Mouse (Mus musculus) heart, adult 8-10 months (tissue): ENCODE data around the gene Megf9. TPM values are rescaled to one million over a fixed set of nuclear protein-coding genes. Genes with fewer than 3 reads are reported as not detected.

Source experiments
- DNase-seq: peaks from one replicate; pipeline ENCODE4 v3.0.0; 2022; ENCODE audit warnings: low spot score
- total RNA-seq, 4 experiments: library from RNA; stranded (reverse); gene quantifications; 2 replicates each; pipeline ENCODE4 v1.2.4; 2022

The Megf9 gene
- total RNA-seq: 10 to 100 TPM in 3 of 4 experiments, 1 to 10 TPM in 1; 8.7 to 13.5 (median 12.8) TPM

DNA sequence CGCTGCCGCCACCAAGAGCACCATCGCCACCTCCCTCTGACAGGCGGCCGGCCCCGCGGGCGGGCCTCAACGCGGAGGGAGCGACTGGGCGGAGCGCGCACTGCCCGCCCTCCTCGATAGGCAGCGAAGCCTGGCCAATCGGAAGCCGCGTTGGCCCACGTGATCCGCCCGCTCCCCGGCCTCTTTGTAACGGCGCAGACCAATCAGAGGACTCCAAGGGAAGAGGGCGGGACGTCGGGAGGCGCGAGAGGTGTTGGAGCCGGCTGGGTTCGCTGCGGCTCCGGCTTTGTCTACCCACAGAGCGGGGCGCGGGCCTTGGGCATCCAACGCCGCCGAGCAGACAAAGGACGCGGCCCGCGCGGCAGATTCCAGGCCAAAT lies at the start of gene Megf9:
Gene Megf9 (minus strand): TSS at position 105 of the 379 bp plus-strand sequence.
- peak; percentile 97 for DNase-seq

DNA sequence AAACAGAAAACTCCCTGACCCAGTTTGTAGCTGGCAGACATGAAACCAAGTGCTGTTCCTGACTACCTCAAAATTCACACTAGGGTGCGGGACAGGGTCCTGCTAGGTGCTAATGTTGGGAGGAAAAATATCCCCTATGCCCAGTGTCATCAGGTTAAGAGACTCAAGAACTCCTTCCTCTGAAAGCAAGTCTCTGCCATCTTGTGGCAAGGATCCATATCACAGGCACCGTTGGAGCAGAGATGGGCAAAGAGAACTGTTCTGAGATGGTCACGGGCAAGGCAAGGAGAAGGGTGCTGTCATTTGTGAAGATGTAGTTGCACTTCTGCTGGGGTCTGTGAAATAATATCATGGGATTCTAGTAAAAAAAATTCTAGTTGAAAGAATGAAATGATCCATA lies 44.9 kb upstream of the Megf9 start:
- peak; percentile 11 for DNase-seq

GRCm38 (mm10) chr4:70578301-70578700 lies 43.5 kb upstream of the Megf9 start:
- no peak for DNase-seq

DNA sequence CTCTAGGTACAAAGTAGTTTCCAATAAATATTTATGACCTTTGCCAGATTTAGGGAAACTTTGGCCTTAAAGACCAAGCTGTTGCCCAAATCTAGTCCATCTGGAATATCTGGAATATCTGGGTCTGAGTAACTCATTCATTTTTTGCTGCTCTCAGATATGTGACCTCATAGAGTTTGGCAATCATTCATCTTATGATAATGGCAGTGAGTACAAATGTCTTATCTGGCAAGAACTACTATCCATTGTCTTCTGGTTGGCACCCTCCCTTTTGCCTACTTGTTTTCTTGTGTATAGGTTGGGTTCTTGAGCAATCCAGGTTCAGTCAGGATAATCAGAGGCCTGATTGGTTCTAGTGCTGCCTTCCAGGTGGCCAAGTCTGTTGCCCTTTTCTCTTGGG lies 41.3 kb upstream of the Megf9 start:
- DNase-seq: no peak

GRCm38 (mm10) chr4:70573926-70574325 lies 39.1 kb upstream of the Megf9 start:
- DNase-seq: no peak

GRCm38 (mm10) chr4:70553888-70554287 lies 19.1 kb upstream of the Megf9 start:
- no peak for DNase-seq

GRCm38 (mm10) chr4:70553230-70553797 lies 18.5 kb upstream of the Megf9 start:
- DNase-seq: no peak

DNA sequence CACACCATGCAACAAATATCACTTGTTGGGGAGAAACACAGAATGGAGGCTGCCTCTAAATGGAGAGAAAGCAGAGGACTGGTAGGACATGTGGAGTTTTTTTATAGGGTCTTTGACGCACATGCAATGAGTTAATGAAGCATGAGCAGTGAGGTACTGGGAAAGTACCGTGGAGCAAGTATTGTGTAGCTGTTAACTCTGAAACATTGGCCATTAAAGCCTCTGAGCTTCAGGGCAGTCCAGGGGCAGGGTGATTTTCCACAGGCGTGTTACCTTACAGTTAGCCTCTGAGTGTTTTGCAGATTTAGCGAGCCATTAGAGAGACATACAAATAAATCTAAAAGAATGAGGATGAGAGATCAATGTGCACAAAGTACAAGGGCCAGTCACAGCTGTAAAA lies 17.3 kb upstream of the Megf9 start:
- no peak for DNase-seq

DNA sequence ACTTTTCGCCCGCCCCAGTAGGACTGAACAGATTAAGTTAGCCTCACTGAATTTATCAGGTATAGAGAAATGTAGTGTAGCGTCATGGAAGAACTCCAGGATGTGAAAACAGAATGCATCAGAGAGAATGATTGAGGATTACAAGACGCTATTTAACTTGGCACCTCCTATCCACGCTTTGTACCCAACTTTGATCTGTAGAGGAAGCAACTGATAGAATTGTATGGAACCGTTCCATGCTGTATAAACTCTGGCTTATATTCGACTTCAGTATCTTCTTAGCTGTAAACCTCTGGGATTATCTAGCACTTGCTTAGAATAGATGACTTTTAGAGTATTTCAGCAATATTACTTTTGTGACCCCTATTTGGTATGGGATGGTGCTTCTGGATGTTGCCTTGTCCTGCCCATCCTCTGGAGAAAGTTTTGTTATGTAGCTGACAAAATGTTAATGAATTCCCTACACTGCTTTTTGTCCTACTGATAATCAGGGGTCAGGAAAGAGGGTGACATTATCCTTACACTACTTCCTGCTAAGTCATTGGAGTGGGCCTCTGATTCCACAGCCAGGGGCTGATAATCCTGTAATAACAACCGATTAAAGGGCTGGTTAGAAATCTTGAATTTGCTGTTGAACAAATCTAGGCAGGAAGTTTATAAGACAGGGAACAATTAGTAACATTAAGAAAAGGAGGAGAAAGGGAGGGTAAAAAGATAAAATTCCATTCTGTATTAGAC lies 12.8 kb upstream of the Megf9 start:
- no peak for DNase-seq

DNA sequence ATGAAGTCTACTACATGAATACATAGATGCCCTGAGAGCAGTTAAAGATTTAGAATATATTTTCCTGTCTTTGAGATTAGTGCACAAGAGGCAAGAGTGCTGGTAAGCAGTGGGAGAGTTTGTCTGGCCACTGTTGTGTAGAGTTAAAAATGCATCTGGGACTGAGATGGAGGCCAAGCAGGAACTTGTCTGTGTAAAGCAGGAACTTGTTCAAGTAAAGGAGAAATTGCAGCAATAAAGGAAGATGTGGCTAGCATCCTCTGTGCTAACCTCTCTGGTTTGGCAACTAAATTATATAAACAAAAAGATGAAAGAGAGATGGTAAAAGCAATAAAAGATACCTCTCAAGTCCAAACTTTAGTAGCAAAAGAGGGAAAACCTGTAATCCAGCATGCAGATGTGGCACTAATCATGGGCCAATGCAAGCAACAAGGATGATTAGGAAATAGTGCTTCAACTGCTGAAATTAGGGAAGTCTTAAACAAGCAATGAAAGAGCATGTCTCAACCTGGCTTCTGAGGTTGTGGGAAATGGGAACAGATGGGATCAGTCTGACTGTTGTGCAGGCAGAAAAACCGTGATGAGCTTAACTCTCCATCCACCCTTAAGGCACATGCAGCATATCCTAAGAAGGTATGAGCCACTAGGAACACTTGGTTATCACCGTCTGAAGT lies 11.2 kb upstream of the Megf9 start:
- no peak for DNase-seq

- no peak for DNase-seq
Measured at GRCm38 (mm10) chr4:70544390-70544789, 9.6 kb upstream of the Megf9 start.

- DNase-seq: no peak
Measured at GRCm38 (mm10) chr4:70542387-70542786, 7.6 kb upstream of the Megf9 start.

DNA sequence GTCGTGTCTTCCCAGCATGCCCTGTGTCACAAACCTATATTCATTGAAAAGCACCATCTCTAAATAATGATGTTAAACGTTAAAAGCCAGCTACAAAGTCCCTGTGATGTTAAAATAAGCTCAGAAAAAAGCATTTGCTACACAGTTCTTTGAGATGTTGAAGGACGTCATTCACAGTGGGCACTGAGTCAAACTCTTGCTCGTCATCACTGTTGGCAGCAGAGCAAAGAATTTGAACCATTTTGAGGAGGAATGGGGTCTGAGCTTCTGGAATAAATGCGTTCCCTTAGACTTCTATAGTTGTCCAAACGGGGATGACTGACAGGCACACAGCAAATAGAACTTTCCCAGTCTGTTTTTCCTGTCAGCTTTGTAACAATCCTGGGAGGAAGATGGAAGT lies 5.9 kb upstream of the Megf9 start:
- no peak for DNase-seq

DNA sequence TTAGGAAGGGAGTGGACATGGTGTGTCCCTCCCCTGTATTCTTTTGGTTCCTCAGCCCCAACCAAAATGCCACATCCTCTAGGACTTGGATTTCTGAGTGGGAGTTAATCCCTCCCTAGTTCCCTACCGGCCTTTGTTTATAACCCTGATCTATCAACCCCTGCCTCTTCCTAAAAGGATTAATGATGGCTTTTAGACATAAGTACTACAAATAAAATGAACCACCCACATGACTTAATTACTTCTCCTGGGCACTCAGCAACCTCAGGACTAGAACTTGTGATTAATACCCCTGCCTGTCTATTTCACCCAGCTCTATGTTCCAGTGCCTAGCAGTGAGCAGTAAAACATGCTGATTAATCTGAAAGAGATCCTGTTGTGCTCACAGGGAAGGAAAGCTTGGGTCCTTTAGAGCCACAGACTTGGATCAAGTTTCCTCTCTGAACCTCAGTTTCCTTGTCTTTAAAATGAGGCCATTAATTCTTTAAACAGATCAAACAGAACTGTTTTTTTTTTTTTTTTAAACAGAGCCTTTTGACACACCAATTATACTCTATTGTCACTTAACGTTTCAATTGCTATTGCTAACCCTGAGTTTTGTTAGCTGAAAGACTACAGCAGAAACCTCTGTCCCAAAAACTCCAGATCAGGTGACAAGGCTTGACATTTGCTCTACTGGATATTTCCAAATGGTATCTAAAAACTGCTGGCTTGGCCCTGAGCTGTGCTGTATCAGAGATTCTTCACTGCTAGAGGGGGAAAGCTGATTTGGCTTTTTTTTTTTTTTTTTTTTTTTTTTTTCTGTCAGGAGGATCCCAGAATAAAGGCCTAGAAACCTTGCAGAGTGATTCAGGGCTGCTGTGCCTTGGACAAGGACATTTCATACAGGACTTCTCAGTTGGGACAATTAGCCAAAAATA lies 2.1 kb upstream of the Megf9 start:
- peak; percentile 18 for DNase-seq

GRCm38 (mm10) chr4:70535711-70536311 lies 1.0 kb upstream of the Megf9 start:
- peak; percentile 74 for DNase-seq

GRCm38 (mm10) chr4:70535289-70535688 lies 494 bp upstream of the Megf9 start:
- no peak for DNase-seq

GRCm38 (mm10) chr4:70534078-70534890 lies 511 bp downstream of the Megf9 start:
- DNase-seq: no peak

GRCm38 (mm10) chr4:70533056-70533805 lies 1.6 kb downstream of the Megf9 start:
- DNase-seq: no peak

DNA sequence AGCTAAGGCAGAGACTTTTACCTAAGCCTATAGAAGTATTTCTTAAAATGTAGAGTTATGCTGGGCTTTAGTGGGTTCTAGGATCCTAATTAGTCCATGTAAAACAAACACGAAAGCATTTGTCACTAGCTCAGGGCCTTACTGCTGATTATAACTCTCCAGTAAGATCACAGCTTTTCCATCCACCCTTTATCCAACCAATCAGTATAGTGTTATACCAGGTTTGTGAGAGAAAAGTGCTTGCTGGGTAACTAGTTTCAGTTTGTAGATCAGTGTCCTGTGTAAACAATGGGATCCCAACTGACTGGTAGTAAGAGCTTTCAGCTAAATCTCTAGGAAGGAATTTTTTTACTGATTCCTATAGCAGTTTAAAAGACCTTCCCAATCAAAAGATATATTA lies 3.8 kb downstream of the Megf9 start:
- no peak for DNase-seq

DNA sequence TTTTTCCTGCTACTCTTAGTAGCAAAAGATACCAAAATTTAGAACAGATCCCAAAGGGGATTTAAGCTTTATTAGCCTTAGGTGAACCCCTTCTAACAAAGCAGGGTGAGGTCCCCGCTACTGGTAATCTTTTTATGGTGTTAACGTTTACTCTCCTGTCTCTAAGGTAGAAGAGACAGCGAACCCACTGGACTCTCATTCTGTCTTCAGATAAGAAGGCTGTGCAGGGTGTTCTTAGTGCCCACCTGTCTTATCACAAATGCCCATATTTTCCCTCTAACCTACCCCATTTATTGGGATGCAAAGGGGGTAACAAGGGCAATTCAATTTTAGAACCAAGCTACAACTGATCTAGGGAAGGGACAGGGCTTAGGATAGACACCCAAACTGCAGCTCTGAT lies 6.2 kb downstream of the Megf9 start:
- no peak for DNase-seq
